8 mouse cellular contexts compared by ENCODE assay signal in the genomic region with DNA sequence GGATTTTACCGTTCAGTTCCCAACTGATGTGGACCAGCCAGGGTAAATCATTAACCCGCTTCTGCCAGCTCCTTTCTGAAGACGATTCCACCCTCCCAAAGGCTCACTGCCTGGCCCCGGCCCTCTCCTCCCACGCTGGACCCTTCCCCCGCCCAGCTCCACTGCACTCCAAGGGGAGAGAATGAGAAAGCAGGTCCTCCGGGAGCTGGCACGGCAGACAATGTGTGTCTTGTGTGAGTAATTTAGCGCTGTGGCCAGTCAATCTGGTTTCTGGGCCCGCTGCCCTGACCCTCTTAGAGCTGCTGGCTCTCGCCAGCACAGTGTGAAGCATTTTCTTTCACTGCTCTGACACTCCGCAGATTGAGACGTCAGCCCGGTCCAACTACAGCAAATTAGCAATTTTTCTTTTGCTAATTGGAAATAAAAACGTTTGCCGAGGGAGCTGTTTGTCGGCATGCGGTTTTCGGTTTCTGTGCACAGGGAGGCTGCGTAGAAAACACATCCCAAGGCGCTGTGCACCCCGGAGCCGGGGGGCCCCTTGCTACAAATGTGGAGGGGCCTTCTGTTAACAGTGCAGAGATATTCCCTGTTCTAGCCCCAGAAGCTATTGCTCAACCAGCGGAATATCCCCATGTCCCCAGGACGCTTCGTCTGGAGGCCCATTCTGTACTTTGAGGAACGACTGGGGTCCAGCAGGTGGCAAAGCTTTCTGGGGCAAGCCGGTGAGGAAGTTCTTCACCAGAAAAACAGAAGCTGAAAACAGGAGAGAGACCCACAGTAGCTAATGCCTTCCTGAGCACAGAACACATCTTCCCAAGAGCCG.
A peak's percentile ranks its signal among the peaks of the same experiment; 100 is the strongest.
DNase-seq lines count a peak whose midpoint lies in the region; ATAC-seq and TF ChIP-seq lines count a peak whose summit lies in the region.

No protein-coding gene starts in this region.

- WGBS in embryonic facial prominence, embryonic 13.5 days: 21% methylated on average over 29 of the region's 29 CpGs
- WGBS in intestine, postnatal 0 days: 18% methylated on average over 29 of the region's 29 CpGs

- H3K36me3 ChIP-seq in embryonic facial prominence, embryonic 13.5 days: no peaks in the 10 kb centered on the region
- H3K36me3 ChIP-seq in intestine, postnatal 0 days (ENCODE audit: control insufficient read depth, insufficient read depth): no peaks in the 10 kb centered on the region

- peaks cover 88% of the 10 kb centered on the region for H3K4me1 ChIP-seq in embryonic facial prominence, embryonic 13.5 days
- peaks cover 27% of the 10 kb centered on the region for H3K4me1 ChIP-seq in intestine, postnatal 0 days (replicated peaks; ENCODE audit: control insufficient read depth, insufficient read depth, low read length)

- peak overlapping the region; percentile 36; the same call in 1 of the 2 replicates for H3K9ac ChIP-seq in embryonic facial prominence, embryonic 13.5 days
- peak overlapping the region; percentile 22; the same call in 1 of the 2 replicates for H3K9ac ChIP-seq in intestine, postnatal 0 days (ENCODE audit: low read depth, low read length)

- H3K4me3 ChIP-seq in embryonic facial prominence, embryonic 13.5 days: no peak overlapping the region
- H3K4me3 ChIP-seq in intestine, postnatal 0 days (ENCODE audit: low read depth, low read length): peak overlapping the region; percentile 14

- peak overlapping the region; percentile 40 for H3K4me2 ChIP-seq in embryonic facial prominence, embryonic 13.5 days
- peak overlapping the region; percentile 64 for H3K4me2 ChIP-seq in intestine, postnatal 0 days (replicated peaks; ENCODE audit: low read depth)

- ATAC-seq in embryonic facial prominence, embryonic 13.5 days (ENCODE audit: insufficient number of reproducible peaks, insufficient read depth, low FRiP score, low TSS enrichment, low read depth): peak; percentile 45
- no peak for ATAC-seq in intestine, postnatal 0 days

- peak; percentile 25; the same call in 1 of the 2 replicates for TF ChIP-seq CTCF in brain, embryonic 14.5 days (IDR thresholded peaks at IDR 0.05; ENCODE audit: borderline replicate concordance, extremely low read depth, insufficient read depth, insufficient read length)
- peak; percentile 26 for TF ChIP-seq CTCF in intestine, postnatal 0 days (IDR thresholded peaks at IDR 0.05; ENCODE audit: low read depth)

- no peak for TF ChIP-seq POLR2A in brain, embryonic 14.5 days (IDR thresholded peaks at IDR 0.05; ENCODE audit: borderline replicate concordance, extremely low read depth, insufficient read depth, insufficient read length, poor library complexity, severe bottlenecking)

- H3K27me3 ChIP-seq in embryonic facial prominence, embryonic 13.5 days: peaks cover 70% of the 10 kb centered on the region
- H3K27me3 ChIP-seq in intestine, postnatal 0 days (replicated peaks; ENCODE audit: control insufficient read depth, insufficient read depth, low read length): no peaks in the 10 kb centered on the region

- H3K9me3 ChIP-seq in embryonic facial prominence, embryonic 13.5 days: no peaks in the 10 kb centered on the region
- no peaks in the 10 kb centered on the region for H3K9me3 ChIP-seq in intestine, postnatal 0 days (ENCODE audit: control insufficient read depth)

- H3K27ac ChIP-seq in embryonic facial prominence, embryonic 13.5 days: peak overlapping the region; percentile 19; the same call in 1 of the 2 replicates
- H3K27ac ChIP-seq in intestine, postnatal 0 days (ENCODE audit: low read depth, low read length): peak overlapping the region; percentile 64

- DNase-seq in brain, embryonic 14.5 days (ENCODE audit: low read depth): peak; percentile 98
- peak; percentile 87 to 89 for DNase-seq in heart, adult 18-20 months
- DNase-seq in left cerebral cortex, adult 8-10 months (ENCODE audit: low spot score in 2 of 2): peak; percentile 33 to 85
- peak; percentile 78 for DNase-seq in lung, postnatal 14 days
- DNase-seq in right cerebral cortex, postnatal 14 days: peak; percentile 71
- DNase-seq in T-cell, adult 2 months (ENCODE audit: low spot score): no peak
